Mouse (Mus musculus) monocyte, adult 2 months (primary cell): ENCODE results near the gene Fam50a.
"Not testable (repeated sequence)": the region's sequence is repeated elsewhere in the genome, so short reads cannot be mapped to it uniquely, and the experiment has no call there.

Experiments used
- DNase-seq, 2 experiments: peaks; one replicate each; pipeline ENCODE4 v3.0.0; 2022; ENCODE audit warnings: low spot score in 2 of 2, low read depth in 1 of 2

Gene Fam50a

GRCm38 (mm10) chrX:74329215-74329671 lies 16.4 kb downstream of the Fam50a start:
- DNase-seq, result no peak

GRCm38 (mm10) chrX:74330166-74330930 lies 17.5 kb downstream of the Fam50a start:
- no peak for DNase-seq

GRCm38 (mm10) chrX:74352645-74353466 lies 40.0 kb downstream of the Fam50a start:
- DNase-seq, result no peak

GRCm38 (mm10) chrX:74353467-74353770 lies 40.6 kb downstream of the Fam50a start, which contains the start of gene Lage3:
Gene Lage3 (minus strand): TSS chrX:74353618.
- DNase-seq, result peak in 1 of 2 experiments; percentile 44

GRCm38 (mm10) chrX:74357069-74357468 lies 44.2 kb downstream of the Fam50a start:
- DNase-seq, result not testable (repeated sequence)

GRCm38 (mm10) chrX:74359171-74359570 lies 46.3 kb downstream of the Fam50a start:
- no peak for DNase-seq

- no peak for DNase-seq
Observed at GRCm38 (mm10) chrX:74367512-74367911, 54.7 kb downstream of the Fam50a start.

- peak; percentile 9 to 50 for DNase-seq
Observed at GRCm38 (mm10) chrX:74368209-74368909, 55.5 kb downstream of the Fam50a start.
